Mouse (Mus musculus) heart, postnatal 0 days (tissue): Measurements from ENCODE around the gene Slc43a2. TPM values are rescaled to one million over a fixed set of nuclear protein-coding genes. Genes with fewer than 3 reads are reported as not detected.
A peak's percentile ranks its signal among the peaks of the same experiment; 100 is the strongest.

ENCODE experiments used
- ATAC-seq: fragments of 200-750 bp; cut with Nextera tagmentation; 2 replicates; pipeline ENCODE4 v1.8.0; 2017; ENCODE audit warnings: low read depth, moderate number of reproducible peaks, moderate library complexity; ENCODE audit not compliant: insufficient read depth
- DNase-seq: peaks from one replicate; pipeline ENCODE4 v3.0.0-alpha.2; 2016; ENCODE audit warnings: low spot score
- H3K27ac ChIP-seq: fragments of 300-500 bp; sonication (generic); 2 replicates; pipeline ENCODE4 v1.5.1; 2014; ENCODE audit warnings: low read depth, mild to moderate bottlenecking
- H3K27me3 ChIP-seq: fragments of 300-500 bp; sonication (generic); 2 replicates; pipeline ENCODE4 v1.6.1; 2014; ENCODE audit warnings: low read length, mixed read lengths; ENCODE audit not compliant: control insufficient read depth, insufficient read depth
- H3K36me3 ChIP-seq: fragments of 300-500 bp; sonication (generic); replicated peaks from 2 replicates; pipeline ENCODE4 v1.6.1; 2014; ENCODE audit warnings: low read length, mixed read lengths; ENCODE audit not compliant: control insufficient read depth, insufficient read depth
- H3K4me1 ChIP-seq: fragments of 300-500 bp; sonication (generic); 2 replicates; pipeline ENCODE4 v1.6.1; 2014; ENCODE audit warnings: antibody characterized with exemption; ENCODE audit not compliant: control insufficient read depth, insufficient read depth
- H3K4me2 ChIP-seq: fragments of 300-500 bp; sonication (generic); 2 replicates; pipeline ENCODE4 v1.6.1; 2014; ENCODE audit warnings: low read depth, mild to moderate bottlenecking, low read length, moderate library complexity
- H3K4me3 ChIP-seq: fragments of 300-500 bp; sonication (generic); 2 replicates; pipeline ENCODE4 v1.5.1; 2014; ENCODE audit warnings: low read depth, low read length
- H3K9ac ChIP-seq: fragments of 300-500 bp; sonication (generic); replicated peaks from 2 replicates; pipeline ENCODE4 v1.6.1; 2014; ENCODE audit warnings: low read depth, low read length, mixed read lengths
- H3K9me3 ChIP-seq: fragments of 300-500 bp; sonication (generic); replicated peaks from 2 replicates; pipeline ENCODE4 v1.6.1; 2016; ENCODE audit warnings: low read length; ENCODE audit not compliant: control insufficient read depth
- CTCF ChIP-seq: IDR thresholded peaks from 2 replicates; pipeline ENCODE4 v1.5.1; 2016; ENCODE audit warnings: antibody characterized with exemption, control low read depth, low read depth
- EP300 ChIP-seq: IDR thresholded peaks from 2 replicates; pipeline ENCODE4 v1.6.1; 2016; ENCODE audit warnings: antibody characterized with exemption, low read depth
- WGBS: fragments of 180-500 bp; shearing (Covaris S2); extraction: QIAGEN DNeasy Blood & Tissue Kit; methylation state at CpG from one replicate; pipeline ENCODE4 v1.1.7; 2014; 5-methylcytosine and 5-hydroxymethylcytosine counted together
- polyA plus RNA-seq: library from polyadenylated mRNA; unstranded; fragments of >200 nt; fragmentation: Nextera tagmentation; extraction: Ambion mirVana; gene quantifications from 2 replicates; pipeline ENCODE4 v1.2.1, GENCODE M21; 2015
- total RNA-seq: library from RNA; depleted of rRNA; stranded (reverse); fragments of >200 nt; gene quantifications from 2 replicates; pipeline ENCODE4 v1.2.3, GENCODE M21; 2014; ENCODE audit warnings: low replicate concordance; rRNA removed

Slc43a2 gene
- total RNA-seq (3.6 and 6.0 TPM in 2 replicates), polyA plus RNA-seq (4.5 and 4.8 TPM in 2 replicates)

GRCm38 (mm10) chr11:75531469-75532242 lies at the start of gene Slc43a2:
Gene Slc43a2 (plus strand): TSS chr11:75531694.
- ATAC-seq (peak; percentile 88), DNase-seq (peak; percentile 92)
- Histone ChIP-seq H3K27me3 (no peaks in the 10 kb centered on the region), H3K9ac (peak within 1 kb of the TSS; percentile 80), H3K27ac (peak within 1 kb of the TSS; percentile 87), H3K9me3 (no peaks in the 10 kb centered on the region), H3K4me1 (peaks cover 12% of the 10 kb centered on the region; the same call in 1 of the 2 replicates), H3K36me3 (peaks cover 4% of the 10 kb centered on the region; the same call in 1 of the 2 replicates), H3K4me3 (peak within 1 kb of the TSS; percentile 69), H3K4me2 (peak within 1 kb of the TSS; percentile 98)
- WGBS: under 1% methylated on average over 62 of the region's 62 CpGs
- no peak for TF ChIP-seq CTCF
- no peak for TF ChIP-seq EP300

- DNase-seq (no peak), ATAC-seq (no peak)
- peaks cover 19% of the 10 kb centered on the region for H3K36me3 ChIP-seq
- TF ChIP-seq EP300 (no peak), CTCF (no peak)
- H3K27ac ChIP-seq: no peak overlapping the region
- 0 out of 2 replicates have a peak overlapping the region, but pooled peaks have one; percentile 25 for H3K4me2 ChIP-seq
- H3K9ac ChIP-seq: no peak overlapping the region
- no peak overlapping the region for H3K4me3 ChIP-seq
- no peaks in the 10 kb centered on the region for H3K27me3 ChIP-seq
- 20% methylated on average over 3 of the region's 3 CpGs for WGBS
- peaks cover 10% of the 10 kb centered on the region for H3K4me1 ChIP-seq
- H3K9me3 ChIP-seq: no peaks in the 10 kb centered on the region
These were observed 45.3 kb upstream of the Slc43a2 start for GRCm38 (mm10) chr11:75486192-75486591.

DNA sequence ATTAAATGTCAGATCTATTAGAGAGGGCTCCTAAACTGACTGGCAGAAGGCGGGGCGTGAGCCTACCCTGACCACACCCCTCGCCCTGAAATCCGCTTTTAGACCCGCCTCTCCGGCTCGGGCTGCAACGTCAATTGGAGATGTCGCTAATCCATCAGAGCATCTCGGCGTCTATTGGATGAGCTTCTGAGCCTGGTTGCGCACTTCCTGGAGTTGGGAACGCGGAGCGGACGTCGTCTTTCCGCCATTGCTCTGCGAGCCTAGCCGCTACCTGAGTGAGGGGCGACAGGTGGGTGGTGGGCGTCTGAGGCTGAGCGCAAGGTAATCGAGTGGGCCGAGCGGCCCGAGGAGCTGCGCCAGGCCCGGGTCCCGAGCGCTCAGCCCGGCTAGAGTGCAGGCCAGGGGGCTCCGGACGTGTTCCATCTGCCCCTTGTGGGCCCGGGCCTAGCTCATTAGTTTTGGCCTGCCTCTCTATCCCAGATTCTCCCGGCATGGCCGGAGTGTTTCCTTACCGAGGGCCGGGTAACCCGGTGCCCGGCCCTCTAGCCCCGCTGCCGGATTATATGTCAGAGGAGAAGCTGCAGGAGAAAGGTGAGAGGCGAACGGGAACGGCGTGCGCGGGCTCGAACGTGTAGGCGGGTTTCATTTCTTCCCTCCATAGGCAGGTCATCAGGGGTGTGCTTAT lies 44.8 kb upstream of the Slc43a2 start, which contains the start of gene Prpf8:
Gene Prpf8 (plus strand): TSS at position 216 of the 685 bp plus-strand sequence.
- H3K9ac ChIP-seq: peak within 1 kb of the TSS; percentile 82
- DNase-seq (peak; percentile 99), ATAC-seq (peak; percentile 100)
- under 1% methylated on average over 49 of the region's 52 CpGs for WGBS
- H3K4me3 ChIP-seq: peak within 1 kb of the TSS; percentile 76
- H3K9me3 ChIP-seq: no peaks in the 10 kb centered on the region
- peak within 1 kb of the TSS; percentile 73 for H3K27ac ChIP-seq
- peaks cover 10% of the 10 kb centered on the region for H3K4me1 ChIP-seq
- TF ChIP-seq CTCF: no peak
- TF ChIP-seq EP300: no peak
- H3K27me3 ChIP-seq: no peaks in the 10 kb centered on the region
- peaks cover 24% of the 10 kb centered on the region for H3K36me3 ChIP-seq
- H3K4me2 ChIP-seq: peak within 1 kb of the TSS; percentile 83

DNA sequence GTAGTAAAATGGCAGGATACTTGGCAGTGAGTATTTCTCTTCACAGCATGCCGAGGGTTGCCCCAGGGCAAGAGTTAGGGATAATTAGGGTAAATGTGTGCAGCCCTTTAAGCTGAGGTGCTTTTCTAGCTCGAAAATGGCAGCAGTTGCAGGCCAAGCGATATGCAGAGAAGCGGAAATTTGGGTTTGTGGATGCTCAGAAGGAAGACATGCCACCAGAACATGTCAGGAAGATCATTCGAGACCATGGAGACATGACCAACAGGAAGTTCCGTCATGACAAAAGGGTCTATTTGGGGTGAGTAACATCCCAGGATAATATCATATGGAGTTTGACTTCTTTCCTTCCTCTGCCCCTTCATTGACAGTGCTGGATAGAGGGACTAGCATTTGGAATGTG lies 44.0 kb upstream of the Slc43a2 start:
- Histone ChIP-seq H3K4me1 (peaks cover 10% of the 10 kb centered on the region), H3K36me3 (peaks cover 32% of the 10 kb centered on the region), H3K4me3 (peak overlapping the region; percentile 76), H3K9ac (peak overlapping the region; percentile 82), H3K27me3 (no peaks in the 10 kb centered on the region), H3K9me3 (no peaks in the 10 kb centered on the region), H3K27ac (no peak overlapping the region), H3K4me2 (peak overlapping the region; percentile 83)
- no peak for TF ChIP-seq EP300
- no peak for TF ChIP-seq CTCF
- ATAC-seq (no peak), DNase-seq (no peak)
- WGBS: 30% methylated on average over 6 of the region's 6 CpGs

DNA sequence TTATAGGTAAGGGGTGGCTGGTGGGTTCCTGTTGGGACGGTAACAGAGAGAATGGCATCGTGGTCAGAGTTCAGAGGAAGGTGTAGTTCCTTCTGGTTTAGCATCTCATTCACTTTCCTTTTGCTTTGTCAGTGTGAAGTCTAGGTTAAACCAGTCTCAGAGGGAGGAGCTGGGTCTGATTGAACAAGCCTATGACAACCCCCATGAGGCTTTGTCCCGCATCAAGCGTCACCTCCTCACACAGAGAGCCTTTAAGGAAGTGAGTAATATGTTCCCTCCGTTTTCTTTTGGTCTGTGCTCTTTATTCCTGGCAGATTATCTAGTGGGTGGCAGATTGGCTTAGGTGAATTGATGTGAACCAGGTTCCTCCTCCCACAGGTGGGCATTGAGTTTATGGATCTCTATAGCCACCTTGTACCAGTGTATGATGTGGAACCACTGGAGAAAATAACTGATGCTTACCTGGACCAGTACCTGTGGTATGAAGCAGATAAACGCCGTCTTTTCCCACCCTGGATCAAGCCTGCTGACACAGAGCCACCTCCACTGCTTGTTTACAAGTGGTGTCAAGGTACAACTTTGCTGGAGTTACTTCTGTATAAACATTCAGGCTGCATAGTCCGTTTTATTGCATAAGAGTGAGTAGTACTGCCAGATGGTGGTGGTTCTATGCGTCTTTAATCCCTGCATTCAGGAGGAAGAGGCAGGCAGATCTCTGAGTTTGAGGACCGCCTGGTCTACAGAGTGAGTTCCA lies 37.0 kb upstream of the Slc43a2 start:
- no peak for DNase-seq
- Histone ChIP-seq H3K9ac (no peak overlapping the region), H3K4me1 (0 out of 2 replicates have a peak, but pooled peaks cover 2% of the 10 kb centered on the region), H3K36me3 (peaks cover 91% of the 10 kb centered on the region), H3K4me3 (no peak overlapping the region), H3K4me2 (no peak overlapping the region), H3K27ac (no peak overlapping the region), H3K9me3 (no peaks in the 10 kb centered on the region), H3K27me3 (no peaks in the 10 kb centered on the region)
- WGBS: 89% methylated on average over 10 of the region's 10 CpGs
- no peak for ATAC-seq
- TF ChIP-seq EP300 (no peak), CTCF (no peak)
